Mouse (Mus musculus) forebrain, embryonic 10.5 days (tissue): ENCODE data around the gene Cxcl13. TPM values are rescaled to one million over a fixed set of nuclear protein-coding genes. Genes with fewer than 3 reads are reported as not detected.

ENCODE experiments used
- DNase-seq: peaks from one replicate; pipeline ENCODE4 v3.0.0-alpha.2; 2017; ENCODE audit warnings: low spot score; ENCODE audit errors: extremely low spot score
- H3K27ac ChIP-seq: fragments of 300-500 bp; sonication (generic); 2 replicates; pipeline ENCODE4 v1.5.1; 2016; ENCODE audit warnings: mild to moderate bottlenecking
- H3K27me3 ChIP-seq: fragments of 300-500 bp; sonication (generic); 2 replicates; pipeline ENCODE4 v1.6.1; 2016; ENCODE audit warnings: mild to moderate bottlenecking; ENCODE audit not compliant: poor library complexity, severe bottlenecking
- H3K36me3 ChIP-seq: fragments of 300-500 bp; sonication (generic); replicated peaks from 2 replicates; pipeline ENCODE4 v1.6.1; 2016; ENCODE audit warnings: mild to moderate bottlenecking, moderate library complexity
- H3K4me1 ChIP-seq: fragments of 300-500 bp; sonication (generic); 2 replicates; pipeline ENCODE4 v1.6.1; 2016
- H3K4me3 ChIP-seq: fragments of 300-500 bp; sonication (generic); 2 replicates; pipeline ENCODE4 v1.5.1; 2016; ENCODE audit warnings: mild to moderate bottlenecking, moderate library complexity
- H3K9me3 ChIP-seq: fragments of 300-500 bp; sonication (generic); 2 replicates; pipeline ENCODE4 v1.6.1; 2016; ENCODE audit warnings: mild to moderate bottlenecking, moderate library complexity
- WGBS: fragments of 180-500 bp; shearing (Covaris S2); methylation state at CpG from one replicate; pipeline ENCODE4 v1.1.7; 2016; 5-methylcytosine and 5-hydroxymethylcytosine counted together
- polyA plus RNA-seq: library from polyadenylated mRNA; unstranded; fragments of >200 nt; fragmentation: Nextera tagmentation; extraction: Ambion mirVana; gene quantifications from 2 replicates; pipeline ENCODE4 v1.2.1, GENCODE M21; 2016

Cxcl13 gene
- polyA plus RNA-seq, 1 experiment from 2014 or later, result 8.4 TPM

- Histone ChIP-seq H3K27me3 (no peaks in the 10 kb centered on the region), H3K27ac (no peak overlapping the region), H3K36me3 (no peaks in the 10 kb centered on the region), H3K4me1 (no peaks in the 10 kb centered on the region), H3K4me3 (no peak overlapping the region), H3K9me3 (no peaks in the 10 kb centered on the region)
- no peak for DNase-seq
Observed at GRCm38 (mm10) chr5:96003348-96003747, 46.6 kb downstream of the Cxcl13 start.

DNA sequence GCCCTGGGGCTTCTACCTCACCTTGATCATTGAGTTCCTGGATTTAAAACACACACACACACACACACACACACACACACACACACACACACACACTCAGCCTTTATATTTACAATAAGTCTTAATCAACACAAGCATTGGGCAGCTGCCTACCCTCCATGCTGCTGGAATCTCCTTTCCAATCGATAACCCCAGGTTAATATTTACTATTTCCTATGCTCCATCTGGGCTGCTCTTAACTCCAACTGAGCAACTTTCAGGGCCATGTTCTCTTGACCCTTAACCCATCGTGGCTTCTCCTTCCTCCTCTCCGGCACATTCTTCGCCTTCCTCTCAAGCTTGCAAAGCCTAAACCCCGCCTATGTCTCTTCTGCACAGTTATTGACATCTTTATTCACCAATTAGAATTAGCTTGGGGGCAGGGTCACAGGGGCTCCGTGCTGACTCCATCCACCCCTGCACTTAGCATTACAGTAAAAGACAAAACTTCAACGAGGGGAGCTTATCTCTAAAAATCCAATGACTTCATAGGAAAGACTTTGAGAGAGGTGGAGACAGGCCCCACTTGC lies 51.6 kb downstream of the Cxcl13 start:
- Histone ChIP-seq H3K9me3 (no peaks in the 10 kb centered on the region), H3K4me3 (no peak overlapping the region), H3K27me3 (no peaks in the 10 kb centered on the region), H3K27ac (no peak overlapping the region), H3K4me1 (no peaks in the 10 kb centered on the region), H3K36me3 (no peaks in the 10 kb centered on the region)
- no peak for DNase-seq
- 75% methylated on average over 7 of the region's 7 CpGs for WGBS

- no peaks in the 10 kb centered on the region for H3K9me3 ChIP-seq
- H3K4me3 ChIP-seq, result no peak overlapping the region
- H3K4me1 ChIP-seq, result no peaks in the 10 kb centered on the region
- H3K27ac ChIP-seq, result no peak overlapping the region
- WGBS, result 84% methylated on average over 1 of the region's 1 CpGs
- no peak for DNase-seq
- H3K27me3 ChIP-seq, result no peaks in the 10 kb centered on the region
- no peaks in the 10 kb centered on the region for H3K36me3 ChIP-seq
Observed at GRCm38 (mm10) chr5:96009076-96009475, 52.3 kb downstream of the Cxcl13 start.

Other genes starting within 250 kb of the Cxcl13 start
- gene Gm7978, start 220.8 kb upstream of the Cxcl13 start, polyA plus RNA-seq, result not detected in 2 replicates
- gene Gm7982, start 214.9 kb upstream of the Cxcl13 start, polyA plus RNA-seq, result not detected in 2 replicates
- not detected in 2 replicates for gene E330014E10Rik, start 181.0 kb upstream of the Cxcl13 start, polyA plus RNA-seq
- gene Cnot6l, start 207.2 kb downstream of the Cxcl13 start, polyA plus RNA-seq, result 8.8 and 10.2 TPM in 2 replicates